Mouse (Mus musculus) intestine, postnatal 0 days (tissue): ENCODE measurements around the gene Dcaf17. TPM values are rescaled to one million over a fixed set of nuclear protein-coding genes. Genes with fewer than 3 reads are reported as not detected.

Experiments
- ATAC-seq: fragments of 200-750 bp; cut with Nextera tagmentation; 2 replicates; pipeline ENCODE4 v1.8.0; 2017; ENCODE audit warnings: mild to moderate bottlenecking, moderate TSS enrichment, moderate library complexity
- H3K27ac ChIP-seq: fragments of 300-500 bp; sonication (generic); 2 replicates; pipeline ENCODE4 v1.5.1; 2014; ENCODE audit warnings: mild to moderate bottlenecking, low read depth, low read length, moderate library complexity
- H3K27me3 ChIP-seq: fragments of 300-500 bp; sonication (generic); replicated peaks from 2 replicates; pipeline ENCODE4 v1.6.1; 2014; ENCODE audit warnings: low read length, mixed read lengths; ENCODE audit not compliant: control insufficient read depth, insufficient read depth
- H3K36me3 ChIP-seq: fragments of 300-500 bp; sonication (generic); 2 replicates; pipeline ENCODE4 v1.6.1; 2014; ENCODE audit warnings: mild to moderate bottlenecking, moderate library complexity; ENCODE audit not compliant: control insufficient read depth, insufficient read depth
- H3K4me1 ChIP-seq: fragments of 300-500 bp; sonication (generic); replicated peaks from 2 replicates; pipeline ENCODE4 v1.6.1; 2014; ENCODE audit warnings: antibody characterized with exemption, low read length, mixed read lengths; ENCODE audit not compliant: control insufficient read depth, insufficient read depth
- H3K4me2 ChIP-seq: fragments of 300-500 bp; sonication (generic); replicated peaks from 2 replicates; pipeline ENCODE4 v1.6.1; 2014; ENCODE audit warnings: low read depth, mild to moderate bottlenecking, moderate library complexity
- H3K4me3 ChIP-seq: fragments of 300-500 bp; sonication (generic); 2 replicates; pipeline ENCODE4 v1.5.1; 2014; ENCODE audit warnings: low read depth, low read length
- H3K9ac ChIP-seq: fragments of 300-500 bp; sonication (generic); 2 replicates; pipeline ENCODE4 v1.6.1; 2014; ENCODE audit warnings: mild to moderate bottlenecking, low read depth, low read length
- H3K9me3 ChIP-seq: fragments of 300-500 bp; sonication (generic); 2 replicates; pipeline ENCODE4 v1.6.1; 2016; ENCODE audit warnings: mixed run types; ENCODE audit not compliant: control insufficient read depth
- CTCF ChIP-seq: sonication (generic); IDR thresholded peaks from 2 replicates; pipeline ENCODE4 v1.5.1; 2016; ENCODE audit warnings: low read depth, mild to moderate bottlenecking, control low read depth, antibody characterized with exemption, moderate library complexity
- WGBS: fragments of 180-500 bp; shearing (Covaris S2); extraction: QIAGEN DNeasy Blood & Tissue Kit; methylation state at CpG from one replicate; pipeline ENCODE4 v1.1.7; 2014; 5-methylcytosine and 5-hydroxymethylcytosine counted together
- polyA plus RNA-seq: library from polyadenylated mRNA; unstranded; fragments of >200 nt; fragmentation: Nextera tagmentation; extraction: Ambion mirVana; gene quantifications from 2 replicates; pipeline ENCODE4 v1.2.1, GENCODE M21; 2015

The Dcaf17 gene
- polyA plus RNA-seq, 1 experiment from 2014 or later: 17.4 TPM

- Histone ChIP-seq H3K9ac (no peak overlapping the region), H3K4me1 (no peaks in the 10 kb centered on the region), H3K4me2 (no peak overlapping the region), H3K36me3 (no peaks in the 10 kb centered on the region), H3K27me3 (no peaks in the 10 kb centered on the region), H3K4me3 (no peak overlapping the region), H3K27ac (no peak overlapping the region), H3K9me3 (no peaks in the 10 kb centered on the region)
- WGBS: 63% methylated on average over 18 of the region's 18 CpGs
- TF ChIP-seq CTCF: no peak
- no peak for ATAC-seq
Measured at GRCm38 (mm10) chr2:71031973-71032794, 22.9 kb upstream of the Dcaf17 start.

- WGBS: 90% methylated on average over 4 of the region's 4 CpGs
- ATAC-seq: no peak
- Histone ChIP-seq H3K9me3 (no peaks in the 10 kb centered on the region), H3K4me1 (no peaks in the 10 kb centered on the region), H3K27me3 (no peaks in the 10 kb centered on the region), H3K4me2 (no peak overlapping the region), H3K27ac (no peak overlapping the region), H3K4me3 (no peak overlapping the region), H3K9ac (no peak overlapping the region), H3K36me3 (no peaks in the 10 kb centered on the region)
- no peak for TF ChIP-seq CTCF
Measured at GRCm38 (mm10) chr2:71033014-71033413, 22.1 kb upstream of the Dcaf17 start.

DNA sequence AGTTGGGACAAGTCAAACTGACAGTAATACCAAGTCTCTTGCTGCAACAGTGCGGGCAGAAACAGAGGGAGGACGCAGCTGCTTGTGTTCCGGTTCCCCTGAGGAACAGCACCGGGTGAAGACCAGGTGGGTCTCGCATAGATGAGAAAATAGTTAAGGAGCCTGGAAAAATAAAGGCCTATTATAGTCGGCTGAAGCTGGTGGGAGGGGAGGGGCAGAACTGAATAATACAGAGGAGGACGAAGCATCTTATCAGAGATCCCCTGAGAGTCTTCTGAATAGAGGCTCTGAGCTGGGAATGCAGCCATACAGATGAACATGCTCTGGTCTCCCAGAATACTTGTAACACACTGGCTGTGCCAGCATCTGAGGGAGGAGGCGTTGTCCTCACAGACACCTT lies 21.1 kb upstream of the Dcaf17 start:
- no peak overlapping the region for H3K4me3 ChIP-seq
- no peak for TF ChIP-seq CTCF
- H3K36me3 ChIP-seq: no peaks in the 10 kb centered on the region
- no peaks in the 10 kb centered on the region for H3K4me1 ChIP-seq
- ATAC-seq: no peak
- H3K9me3 ChIP-seq: no peaks in the 10 kb centered on the region
- WGBS: 80% methylated on average over 8 of the region's 8 CpGs
- no peak overlapping the region for H3K27ac ChIP-seq
- H3K27me3 ChIP-seq: no peaks in the 10 kb centered on the region
- H3K4me2 ChIP-seq: no peak overlapping the region
- no peak overlapping the region for H3K9ac ChIP-seq

DNA sequence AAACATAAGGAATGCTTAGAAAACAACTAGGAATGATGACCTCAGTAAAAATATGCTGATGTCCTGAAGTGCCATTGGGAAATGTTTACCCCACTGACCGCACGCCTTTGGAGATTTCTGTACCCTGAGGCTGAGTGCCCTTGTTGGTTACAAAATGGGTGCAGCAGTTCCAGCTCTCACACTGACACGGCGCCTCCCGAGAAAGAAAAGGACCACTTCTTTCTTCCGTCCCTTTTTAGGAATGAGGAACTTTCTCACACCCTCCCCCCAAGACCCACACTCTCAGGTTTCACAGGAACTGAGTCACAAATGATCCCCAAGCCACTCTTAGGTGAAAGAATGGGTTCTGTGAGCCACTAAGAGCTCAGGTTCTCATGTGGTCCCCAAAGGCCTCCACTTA lies 17.7 kb upstream of the Dcaf17 start:
- no peaks in the 10 kb centered on the region for H3K4me1 ChIP-seq
- H3K9me3 ChIP-seq: no peaks in the 10 kb centered on the region
- no peak for ATAC-seq
- WGBS: 83% methylated on average over 6 of the region's 6 CpGs
- no peaks in the 10 kb centered on the region for H3K36me3 ChIP-seq
- no peak overlapping the region for H3K4me3 ChIP-seq
- H3K4me2 ChIP-seq: no peak overlapping the region
- no peak overlapping the region for H3K27ac ChIP-seq
- no peaks in the 10 kb centered on the region for H3K27me3 ChIP-seq
- no peak for TF ChIP-seq CTCF
- H3K9ac ChIP-seq: no peak overlapping the region

DNA sequence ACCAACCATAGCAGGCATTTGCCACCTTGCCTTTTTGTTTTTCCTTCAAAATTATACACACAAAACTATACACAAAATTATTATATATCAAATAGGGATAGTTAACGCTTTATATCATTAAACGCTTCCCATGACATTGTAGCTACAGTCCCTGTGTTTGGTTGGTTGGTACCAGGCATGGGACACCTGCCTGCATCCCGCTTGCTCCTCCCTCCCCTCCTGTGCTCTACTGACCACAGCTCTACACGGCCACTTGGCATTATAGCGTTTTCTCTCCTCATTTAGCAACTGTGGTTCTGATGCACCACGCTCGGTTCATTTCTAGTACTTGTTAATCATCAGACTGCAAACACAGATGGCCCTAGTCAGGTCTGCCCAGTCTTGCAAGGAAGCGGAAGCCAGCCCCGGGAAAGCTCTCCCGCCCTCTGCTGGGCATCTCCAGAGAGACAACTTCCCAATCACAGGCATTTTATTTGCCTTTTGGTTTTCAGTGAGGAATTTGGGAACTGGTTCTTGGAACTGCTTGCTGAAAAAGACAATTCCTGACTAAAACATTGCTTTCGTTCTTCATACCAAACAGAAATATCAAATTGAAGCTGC lies 15.5 kb upstream of the Dcaf17 start:
- TF ChIP-seq CTCF: peak; percentile 94
- Histone ChIP-seq H3K4me1 (no peaks in the 10 kb centered on the region), H3K9me3 (no peaks in the 10 kb centered on the region), H3K27ac (no peak overlapping the region), H3K27me3 (no peaks in the 10 kb centered on the region), H3K4me3 (no peak overlapping the region), H3K4me2 (peak overlapping the region; percentile 39), H3K36me3 (no peaks in the 10 kb centered on the region), H3K9ac (no peak overlapping the region)
- 34% methylated on average over 11 of the region's 11 CpGs for WGBS
- ATAC-seq: peak; percentile 57

GRCm38 (mm10) chr2:71046151-71046550 lies 9.0 kb upstream of the Dcaf17 start:
- no peak for TF ChIP-seq CTCF
- no peak overlapping the region for H3K4me2 ChIP-seq
- no peak for ATAC-seq
- H3K27ac ChIP-seq: no peak overlapping the region
- H3K9me3 ChIP-seq: no peaks in the 10 kb centered on the region
- no peak overlapping the region for H3K9ac ChIP-seq
- H3K36me3 ChIP-seq: no peaks in the 10 kb centered on the region
- no peaks in the 10 kb centered on the region for H3K27me3 ChIP-seq
- 41% methylated on average over 6 of the region's 6 CpGs for WGBS
- no peak overlapping the region for H3K4me3 ChIP-seq
- 0 out of 2 replicates have a peak, but pooled peaks cover 3% of the 10 kb centered on the region for H3K4me1 ChIP-seq
